Mouse (Mus musculus) kidney, postnatal 0 days (tissue): ENCODE measurements at regions not wholly inside any gene's neighbourhood (a gene's known extent, or its start where the extent isn't known, plus 50 kb on each side); places are given as distances from the start of the nearest gene placed in this dataset.

Experiments
- ATAC-seq: fragments of 200-750 bp; cut with Nextera tagmentation; replicated peaks from 2 replicates; pipeline ENCODE4 v1.8.0; 2017; ENCODE audit warnings: low read depth, moderate number of reproducible peaks, moderate TSS enrichment, moderate library complexity; ENCODE audit not compliant: low FRiP score
- DNase-seq: peaks from one replicate; pipeline ENCODE4 v3.0.0-alpha.2; 2016; ENCODE audit warnings: low spot score
- H3K27ac ChIP-seq: fragments of 300-500 bp; sonication (generic); 2 replicates; pipeline ENCODE4 v1.5.1; 2014; ENCODE audit warnings: mild to moderate bottlenecking
- H3K27me3 ChIP-seq: fragments of 300-500 bp; sonication (generic); 2 replicates; pipeline ENCODE4 v1.6.1; 2014; ENCODE audit warnings: low read length, mixed read lengths; ENCODE audit not compliant: insufficient read depth
- H3K36me3 ChIP-seq: fragments of 300-500 bp; sonication (generic); 2 replicates; pipeline ENCODE4 v1.6.1; 2014; ENCODE audit warnings: low read length, mixed read lengths; ENCODE audit not compliant: insufficient read depth
- H3K4me1 ChIP-seq: fragments of 300-500 bp; sonication (generic); replicated peaks from 2 replicates; pipeline ENCODE4 v1.6.1; 2014; ENCODE audit warnings: antibody characterized with exemption, low read length, mixed read lengths; ENCODE audit not compliant: insufficient read depth
- H3K4me2 ChIP-seq: fragments of 300-500 bp; sonication (generic); 2 replicates; pipeline ENCODE4 v1.6.1; 2014; ENCODE audit warnings: mild to moderate bottlenecking, low read length, moderate library complexity, mixed read lengths
- H3K4me3 ChIP-seq: fragments of 300-500 bp; sonication (generic); replicated peaks from 2 replicates; pipeline ENCODE4 v1.5.1; 2014; ENCODE audit warnings: low read depth, low read length
- H3K9ac ChIP-seq: fragments of 300-500 bp; sonication (generic); 2 replicates; pipeline ENCODE4 v1.6.1; 2014; ENCODE audit warnings: low read depth, low read length
- H3K9me3 ChIP-seq: fragments of 300-500 bp; sonication (generic); replicated peaks from 2 replicates; pipeline ENCODE4 v1.6.1; 2016; ENCODE audit warnings: low read length, inconsistent platforms, mixed read lengths
- CTCF ChIP-seq: IDR thresholded peaks from 2 replicates; pipeline ENCODE4 v1.5.1; 2016; ENCODE audit warnings: antibody characterized with exemption, low read depth, mild to moderate bottlenecking, moderate library complexity
- WGBS: fragments of 180-500 bp; shearing (Covaris S2); extraction: QIAGEN DNeasy Blood & Tissue Kit; methylation state at CpG from one replicate; pipeline ENCODE4 v1.1.7; 2014; 5-methylcytosine and 5-hydroxymethylcytosine counted together

- TF ChIP-seq CTCF, result no peak
- 85% methylated on average over 8 of the region's 8 CpGs for WGBS
- no peaks in the 10 kb centered on the region for H3K9me3 ChIP-seq
- ATAC-seq (no peak), DNase-seq (no peak)
- no peak overlapping the region for H3K4me3 ChIP-seq
- no peak overlapping the region for H3K4me2 ChIP-seq
- no peaks in the 10 kb centered on the region for H3K4me1 ChIP-seq
- no peak overlapping the region for H3K9ac ChIP-seq
- H3K27me3 ChIP-seq, result no peaks in the 10 kb centered on the region
- no peak overlapping the region for H3K27ac ChIP-seq
- H3K36me3 ChIP-seq, result no peaks in the 10 kb centered on the region
These were observed 153.7 kb downstream of the Cog6 start for GRCm38 (mm10) chr3:52863146-52863849.

GRCm38 (mm10) chr3:52862026-52862425 is 155.0 kb downstream of the Cog6 start:
- no peaks in the 10 kb centered on the region for H3K9me3 ChIP-seq
- H3K9ac ChIP-seq, result no peak overlapping the region
- H3K4me3 ChIP-seq, result no peak overlapping the region
- WGBS, result 73% methylated on average over 4 of the region's 4 CpGs
- no peaks in the 10 kb centered on the region for H3K4me1 ChIP-seq
- ATAC-seq, result no peak
- H3K27ac ChIP-seq, result no peak overlapping the region
- TF ChIP-seq CTCF, result no peak
- H3K4me2 ChIP-seq, result no peak overlapping the region
- H3K36me3 ChIP-seq, result no peaks in the 10 kb centered on the region
- no peaks in the 10 kb centered on the region for H3K27me3 ChIP-seq
- DNase-seq, result no peak

- Histone ChIP-seq H3K9me3 (no peaks in the 10 kb centered on the region), H3K4me3 (no peak overlapping the region), H3K9ac (no peak overlapping the region), H3K4me1 (no peaks in the 10 kb centered on the region), H3K36me3 (no peaks in the 10 kb centered on the region), H3K4me2 (no peak overlapping the region), H3K27ac (no peak overlapping the region), H3K27me3 (no peaks in the 10 kb centered on the region)
- no peak for TF ChIP-seq CTCF
- DNase-seq, result no peak
- no peak for ATAC-seq
- 71% methylated on average over 13 of the region's 13 CpGs for WGBS
These were observed 155.5 kb downstream of the Cog6 start for GRCm38 (mm10) chr3:52861538-52861937.

GRCm38 (mm10) chr3:52859848-52860247 is 157.2 kb downstream of the Cog6 start:
- Histone ChIP-seq H3K27me3 (no peaks in the 10 kb centered on the region), H3K27ac (no peak overlapping the region), H3K36me3 (no peaks in the 10 kb centered on the region), H3K4me1 (no peaks in the 10 kb centered on the region), H3K9me3 (no peaks in the 10 kb centered on the region), H3K4me3 (no peak overlapping the region), H3K4me2 (no peak overlapping the region), H3K9ac (no peak overlapping the region)
- DNase-seq (no peak), ATAC-seq (no peak)
- 85% methylated on average over 2 of the region's 2 CpGs for WGBS
- TF ChIP-seq CTCF, result no peak

- H3K27me3 ChIP-seq, result no peaks in the 10 kb centered on the region
- DNase-seq, result no peak
- no peaks in the 10 kb centered on the region for H3K4me1 ChIP-seq
- no peaks in the 10 kb centered on the region for H3K9me3 ChIP-seq
- no peak overlapping the region for H3K4me2 ChIP-seq
- no peaks in the 10 kb centered on the region for H3K36me3 ChIP-seq
- WGBS, result 76% methylated on average over 8 of the region's 8 CpGs
- ATAC-seq, result no peak
- H3K27ac ChIP-seq, result no peak overlapping the region
- H3K9ac ChIP-seq, result no peak overlapping the region
- no peak overlapping the region for H3K4me3 ChIP-seq
- TF ChIP-seq CTCF, result no peak
These were observed 157.7 kb downstream of the Cog6 start for GRCm38 (mm10) chr3:52859266-52859825.

GRCm38 (mm10) chr3:52858259-52858658 is 158.8 kb downstream of the Cog6 start:
- no peaks in the 10 kb centered on the region for H3K36me3 ChIP-seq
- H3K4me3 ChIP-seq, result no peak overlapping the region
- no peaks in the 10 kb centered on the region for H3K9me3 ChIP-seq
- H3K4me2 ChIP-seq, result no peak overlapping the region
- DNase-seq (no peak), ATAC-seq (no peak)
- WGBS, result 85% methylated on average over 9 of the region's 9 CpGs
- TF ChIP-seq CTCF, result no peak
- H3K4me1 ChIP-seq, result no peaks in the 10 kb centered on the region
- H3K9ac ChIP-seq, result no peak overlapping the region
- H3K27ac ChIP-seq, result no peak overlapping the region
- H3K27me3 ChIP-seq, result no peaks in the 10 kb centered on the region

GRCm38 (mm10) chr3:52857076-52857475 is 160.0 kb downstream of the Cog6 start:
- 33% methylated on average over 3 of the region's 3 CpGs for WGBS
- no peaks in the 10 kb centered on the region for H3K27me3 ChIP-seq
- H3K9ac ChIP-seq, result no peak overlapping the region
- no peaks in the 10 kb centered on the region for H3K36me3 ChIP-seq
- no peak overlapping the region for H3K27ac ChIP-seq
- no peak overlapping the region for H3K4me3 ChIP-seq
- no peaks in the 10 kb centered on the region for H3K9me3 ChIP-seq
- no peak overlapping the region for H3K4me2 ChIP-seq
- ATAC-seq, result no peak
- no peaks in the 10 kb centered on the region for H3K4me1 ChIP-seq
- no peak for TF ChIP-seq CTCF
- no peak for DNase-seq
